Mouse (Mus musculus) intestine, embryonic 14.5 days (tissue): ENCODE measurements at regions not wholly inside any gene's neighbourhood (a gene's known extent, or its start where the extent isn't known, plus 50 kb on each side); places are given as distances from the start of the nearest gene placed in this dataset.

Experiments
- ATAC-seq: fragments of 200-750 bp; cut with Nextera tagmentation; replicated peaks from 2 replicates; pipeline ENCODE4 v1.8.0; 2017; ENCODE audit warnings: low read depth, moderate number of reproducible peaks, moderate TSS enrichment, moderate library complexity; ENCODE audit not compliant: low FRiP score, low TSS enrichment
- DNase-seq: peaks from one replicate; pipeline ENCODE4 v3.0.0-alpha.2; 2018; ENCODE audit warnings: low spot score
- H3K27ac ChIP-seq: fragments of 300-500 bp; sonication (generic); 2 replicates; pipeline ENCODE4 v1.5.1; 2014; ENCODE audit warnings: low read depth, mild to moderate bottlenecking, control low read depth
- H3K27me3 ChIP-seq: fragments of 300-500 bp; sonication (generic); replicated peaks from 2 replicates; pipeline ENCODE4 v1.6.1; 2014; ENCODE audit warnings: low read length, control low read depth; ENCODE audit not compliant: control insufficient read depth, insufficient read depth
- H3K36me3 ChIP-seq: fragments of 300-500 bp; sonication (generic); 2 replicates; pipeline ENCODE4 v1.6.1; 2014; ENCODE audit warnings: low read length, control low read depth; ENCODE audit not compliant: control insufficient read depth, insufficient read depth
- H3K4me1 ChIP-seq: fragments of 300-500 bp; sonication (generic); replicated peaks from 2 replicates; pipeline ENCODE4 v1.6.1; 2014; ENCODE audit warnings: low read length, control low read depth, mixed read lengths; ENCODE audit not compliant: control insufficient read depth, insufficient read depth
- H3K4me2 ChIP-seq: fragments of 300-500 bp; sonication (generic); 2 replicates; pipeline ENCODE4 v1.6.1; 2014; ENCODE audit warnings: low read length
- H3K4me3 ChIP-seq: fragments of 300-500 bp; sonication (generic); 2 replicates; pipeline ENCODE4 v1.5.1; 2014; ENCODE audit warnings: low read depth, low read length, control low read depth, mixed read lengths
- H3K9ac ChIP-seq: fragments of 300-500 bp; sonication (generic); 2 replicates; pipeline ENCODE4 v1.6.1; 2014; ENCODE audit warnings: mild to moderate bottlenecking, low read length
- H3K9me3 ChIP-seq: fragments of 300-500 bp; sonication (generic); 2 replicates; pipeline ENCODE4 v1.6.1; 2016; ENCODE audit warnings: low read length, control low read depth; ENCODE audit not compliant: control insufficient read depth
- WGBS: fragments of 180-500 bp; shearing (Covaris S2); extraction: QIAGEN DNeasy Blood & Tissue Kit; methylation state at CpG from one replicate; pipeline ENCODE4 v1.1.7; 2014; 5-methylcytosine and 5-hydroxymethylcytosine counted together

DNA sequence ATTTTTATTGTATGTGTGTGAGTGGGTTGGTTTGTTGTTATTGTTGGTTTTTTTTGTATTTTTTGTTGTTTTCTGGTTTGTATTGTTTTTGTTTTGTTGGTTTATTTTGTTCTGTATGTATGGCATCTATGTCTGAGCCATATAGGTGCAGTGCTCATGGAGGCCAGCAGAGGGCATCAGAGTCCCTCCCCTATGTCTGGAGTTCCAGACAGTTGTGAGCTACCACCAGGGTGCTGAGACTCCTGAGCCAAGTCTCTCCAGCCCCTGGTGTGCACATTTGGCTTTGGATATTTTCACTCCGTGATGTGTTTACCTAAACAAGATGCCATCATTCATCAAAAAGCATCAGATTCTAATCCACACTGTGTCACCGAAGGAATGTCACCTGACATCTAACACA, 59.2 kb upstream of the Nudt7 start:
- Histone ChIP-seq H3K36me3 (no peaks in the 10 kb centered on the region), H3K9ac (no peak overlapping the region), H3K9me3 (no peaks in the 10 kb centered on the region), H3K4me3 (no peak overlapping the region), H3K4me2 (no peak overlapping the region), H3K27ac (no peak overlapping the region), H3K27me3 (no peaks in the 10 kb centered on the region), H3K4me1 (no peaks in the 10 kb centered on the region)
- WGBS, result 89% methylated on average over 2 of the region's 2 CpGs
- no peak for ATAC-seq
- peak; percentile 50 for DNase-seq

DNA sequence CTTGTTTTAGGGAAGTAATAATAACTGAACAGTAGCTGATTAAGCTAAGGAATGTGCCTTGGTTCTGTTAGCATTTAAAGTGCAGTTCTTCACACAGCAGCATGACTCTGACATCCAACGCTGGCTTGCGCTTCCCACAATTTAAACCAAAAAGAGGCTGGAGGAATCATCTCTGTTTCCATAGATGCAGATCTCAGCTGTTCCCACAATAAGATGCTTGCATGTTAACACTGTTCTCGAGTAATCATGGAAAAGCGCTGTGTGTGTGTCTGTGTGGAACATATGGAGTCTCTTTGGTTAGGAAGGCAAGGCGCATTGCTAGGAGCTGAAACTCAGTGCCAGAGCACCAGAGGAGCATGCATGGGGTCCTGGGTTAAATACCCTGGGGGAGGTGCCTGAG, 56.7 kb upstream of the Nudt7 start:
- Histone ChIP-seq H3K27ac (no peak overlapping the region), H3K27me3 (no peaks in the 10 kb centered on the region), H3K4me3 (no peak overlapping the region), H3K9ac (no peak overlapping the region), H3K4me1 (no peaks in the 10 kb centered on the region), H3K36me3 (no peaks in the 10 kb centered on the region), H3K9me3 (no peaks in the 10 kb centered on the region), H3K4me2 (no peak overlapping the region)
- ATAC-seq, result no peak
- DNase-seq, result no peak
- 86% methylated on average over 5 of the region's 5 CpGs for WGBS

DNA sequence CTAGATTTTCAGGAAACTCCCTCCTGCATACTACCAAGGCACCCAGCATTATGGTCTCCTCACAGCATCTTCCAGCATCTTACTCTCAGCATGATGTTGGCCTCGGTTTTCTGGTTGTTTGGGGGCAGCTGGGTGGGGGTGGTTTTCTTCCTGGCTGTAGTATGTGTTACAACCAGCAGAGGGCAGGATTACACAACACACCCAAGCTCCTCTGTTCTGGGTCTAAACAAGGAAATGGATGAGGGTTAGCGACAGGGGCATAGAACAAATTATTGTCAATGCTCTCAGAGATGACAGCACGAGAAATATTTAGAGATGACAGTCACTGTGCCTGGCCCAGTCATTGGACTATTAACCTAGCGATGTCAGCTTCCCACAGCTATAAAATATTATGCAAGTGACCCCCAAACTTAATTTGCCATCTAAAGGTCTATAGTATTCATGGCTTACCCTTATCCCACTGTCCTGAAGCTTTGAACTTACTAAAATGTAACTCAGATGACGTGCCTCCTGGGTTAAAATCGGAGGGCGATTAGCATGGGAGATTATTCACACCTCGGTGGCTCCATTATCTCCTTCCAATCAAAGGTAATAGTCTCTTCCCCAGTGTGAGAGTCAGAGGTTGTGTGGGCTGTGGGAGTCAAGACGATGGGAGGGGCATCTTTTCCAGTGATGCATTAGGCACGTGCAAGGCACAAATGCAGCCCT, 52.2 kb upstream of the Nudt7 start:
- peak; percentile 68 for ATAC-seq
- no peaks in the 10 kb centered on the region for H3K4me1 ChIP-seq
- no peaks in the 10 kb centered on the region for H3K9me3 ChIP-seq

DNA sequence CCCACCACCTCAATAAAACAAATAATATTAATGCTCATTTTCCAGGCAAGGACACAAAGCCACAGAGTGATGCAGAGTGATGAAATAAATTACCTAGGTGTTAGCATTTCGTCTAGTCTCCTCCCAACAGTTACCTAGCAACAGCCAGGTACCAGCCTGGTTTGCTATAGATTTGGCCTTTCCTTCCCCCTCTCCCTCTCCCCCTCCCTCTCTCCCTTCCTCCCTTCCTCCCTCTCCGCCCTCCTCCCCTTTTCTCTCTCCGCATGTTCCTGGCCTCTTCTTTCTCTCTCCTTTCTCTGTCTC, 51.6 kb upstream of the Nudt7 start:
- no peak for DNase-seq
- Histone ChIP-seq H3K4me1 (no peaks in the 10 kb centered on the region), H3K9me3 (no peaks in the 10 kb centered on the region), H3K4me3 (no peak overlapping the region), H3K36me3 (no peaks in the 10 kb centered on the region), H3K9ac (no peak overlapping the region), H3K27ac (no peak overlapping the region), H3K4me2 (no peak overlapping the region), H3K27me3 (no peaks in the 10 kb centered on the region)
- 69% methylated on average over 3 of the region's 3 CpGs for WGBS
- ATAC-seq, result no peak

More for the DNA sequence above, 52.2 kb upstream of the Nudt7 start:
- WGBS, result 17% methylated on average over 10 of the region's 10 CpGs
- Histone ChIP-seq H3K27me3 (no peaks in the 10 kb centered on the region), H3K4me3 (no peak overlapping the region), H3K9ac (no peak overlapping the region), H3K4me2 (no peak overlapping the region), H3K36me3 (no peaks in the 10 kb centered on the region), H3K27ac (no peak overlapping the region)
- DNase-seq, result peak; percentile 77
